Mouse (Mus musculus): ENCODE results near the gene Irf8.

DNA sequence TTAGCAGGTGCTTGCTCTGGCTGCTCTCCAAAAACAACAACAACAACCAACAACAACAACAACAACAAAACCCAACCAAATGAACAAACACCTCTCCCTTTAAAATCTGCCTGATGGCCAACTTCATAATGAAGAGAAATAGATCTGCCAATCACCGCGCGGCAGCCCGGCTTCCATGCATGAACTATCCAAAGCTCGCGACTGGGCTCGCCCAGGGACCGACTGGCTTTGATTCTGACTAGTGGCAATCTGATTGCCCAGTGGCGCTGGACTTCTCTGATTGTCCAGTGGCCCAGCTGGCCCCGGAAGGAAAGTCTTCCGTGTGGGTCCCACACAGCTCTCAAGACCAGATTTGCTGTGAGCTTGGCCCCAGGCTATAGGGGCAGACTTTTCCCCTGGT, 328 bp downstream of the Irf8 start:
- no peak for TF ChIP-seq CTCF (IDR thresholded peaks at IDR 0.05; ENCODE audit: low read depth)
- TF ChIP-seq EP300 (IDR thresholded peaks at IDR 0.05; ENCODE audit: low read depth) = no peak
